Mouse (Mus musculus) embryo, embryonic 9.5 days (tissue): ENCODE measurements around the gene Ddit4.
A peak's percentile ranks its signal among the peaks of the same experiment; 100 is the strongest.

Experiments used
- DNase-seq: peaks from one replicate; pipeline ENCODE4 v3.0.0-alpha.2; 2017; ENCODE audit errors: extremely low spot score

Ddit4 gene

DNA sequence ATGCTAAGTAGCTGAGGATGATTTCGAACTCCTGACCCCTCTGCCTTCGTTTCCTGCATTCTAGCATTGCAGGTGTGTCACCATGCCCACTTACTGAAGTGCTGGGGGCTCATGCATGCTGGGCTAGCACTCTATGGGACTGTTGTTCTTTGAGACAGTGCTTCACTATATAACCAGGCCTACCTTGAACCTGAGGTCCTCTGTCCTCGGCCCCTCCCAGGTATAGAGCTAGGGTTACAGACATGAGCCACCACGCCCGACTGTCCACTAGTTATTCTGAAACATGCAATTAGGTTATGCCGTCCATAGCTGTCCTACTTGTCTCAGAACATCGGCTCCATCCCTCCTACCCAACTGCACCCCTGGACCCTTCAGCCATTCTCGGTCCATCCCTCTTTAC, 20.2 kb upstream of the Ddit4 start:
- DNase-seq = no peak

DNA sequence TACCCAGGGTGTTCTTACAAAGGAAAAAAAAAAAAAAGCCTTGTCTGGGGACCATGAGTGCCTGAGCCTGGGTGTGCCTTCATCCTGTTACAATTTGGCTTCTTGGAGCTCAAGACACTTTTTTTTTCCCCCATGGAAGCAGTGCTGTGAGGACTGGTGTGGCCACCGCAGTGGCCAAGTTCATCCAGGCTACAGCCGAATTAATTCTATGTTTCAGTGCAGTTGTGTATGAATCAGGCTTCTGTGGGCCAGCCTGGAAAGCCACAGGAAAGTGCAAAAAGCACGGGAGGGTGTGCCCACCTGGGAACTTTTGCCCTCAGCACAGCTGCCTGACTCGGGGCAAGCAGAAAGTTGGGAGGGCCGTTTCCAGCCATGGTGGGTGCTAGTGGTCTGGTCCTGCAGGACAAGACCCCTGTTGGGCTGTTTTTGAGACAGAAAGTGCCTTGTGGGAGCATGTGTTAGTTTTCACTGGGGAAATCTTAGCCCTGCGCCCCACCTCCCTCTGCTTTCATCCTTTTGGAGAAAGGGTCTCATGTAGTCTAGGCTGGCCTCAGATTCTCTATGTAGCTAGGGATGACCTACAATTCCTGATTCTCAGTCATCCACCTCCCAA, 18.9 kb upstream of the Ddit4 start:
- no peak for DNase-seq

DNA sequence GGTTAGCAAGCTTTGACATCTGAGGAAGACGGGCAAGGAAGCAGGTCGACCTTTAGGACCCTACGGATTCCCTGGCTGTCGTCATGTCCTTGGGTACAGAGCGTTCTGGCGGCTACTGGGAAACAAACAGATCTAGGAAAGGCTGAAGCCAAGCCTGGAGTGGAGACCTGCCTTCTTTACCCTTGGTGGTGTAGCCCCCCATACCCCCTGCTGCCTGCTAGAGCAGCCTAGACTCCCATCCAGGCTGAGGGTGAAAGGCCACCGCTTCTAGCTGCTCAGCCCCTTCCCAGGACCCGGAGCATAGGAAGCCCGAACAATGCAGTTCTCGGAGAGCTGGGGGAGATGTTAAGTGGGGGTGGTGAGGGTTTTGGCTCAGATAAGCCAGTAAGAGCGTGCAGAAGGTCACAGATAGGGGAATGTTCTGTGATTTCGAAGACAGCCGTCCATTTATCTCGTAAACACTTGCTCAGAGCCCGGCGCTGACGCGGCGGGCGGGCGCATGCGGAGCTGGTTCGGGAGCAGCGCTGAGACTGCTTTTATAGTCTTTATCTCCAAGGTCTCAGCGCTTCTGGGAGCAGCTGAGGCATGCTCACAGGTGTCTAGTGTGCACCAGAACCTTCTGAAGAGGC, 18.3 kb upstream of the Ddit4 start:
- DNase-seq = peak; percentile 77

DNA sequence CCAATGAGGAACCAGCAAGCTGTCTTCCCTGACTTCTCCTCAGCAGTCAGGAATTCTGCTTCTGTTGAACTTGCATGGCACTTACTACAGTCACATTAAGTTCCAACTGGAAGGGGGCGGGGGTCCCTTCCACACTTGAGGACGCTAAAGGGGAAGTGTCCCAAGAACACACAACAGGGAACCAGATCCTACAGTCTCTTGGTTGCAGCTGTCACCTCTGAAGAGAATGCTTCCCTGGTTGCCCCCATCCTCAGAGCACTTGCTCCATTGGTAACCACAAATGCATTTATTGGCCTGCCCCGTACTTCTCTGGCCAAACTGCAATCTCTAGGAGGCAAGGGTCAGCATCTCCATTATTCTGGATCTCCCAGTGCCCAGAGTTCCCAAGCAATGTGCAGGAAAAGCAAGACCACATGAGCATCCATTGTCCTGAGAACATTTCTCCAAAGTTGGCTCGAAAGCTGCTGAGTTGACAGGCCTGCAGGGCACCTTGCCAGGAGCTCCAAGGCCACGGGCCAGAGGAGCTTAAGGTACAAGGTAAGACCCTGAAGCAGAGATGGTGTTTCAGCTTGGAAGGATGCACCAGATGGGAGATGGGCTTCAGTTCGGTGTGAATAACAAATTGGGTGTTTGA, 15.8 kb upstream of the Ddit4 start:
- no peak for DNase-seq

DNA sequence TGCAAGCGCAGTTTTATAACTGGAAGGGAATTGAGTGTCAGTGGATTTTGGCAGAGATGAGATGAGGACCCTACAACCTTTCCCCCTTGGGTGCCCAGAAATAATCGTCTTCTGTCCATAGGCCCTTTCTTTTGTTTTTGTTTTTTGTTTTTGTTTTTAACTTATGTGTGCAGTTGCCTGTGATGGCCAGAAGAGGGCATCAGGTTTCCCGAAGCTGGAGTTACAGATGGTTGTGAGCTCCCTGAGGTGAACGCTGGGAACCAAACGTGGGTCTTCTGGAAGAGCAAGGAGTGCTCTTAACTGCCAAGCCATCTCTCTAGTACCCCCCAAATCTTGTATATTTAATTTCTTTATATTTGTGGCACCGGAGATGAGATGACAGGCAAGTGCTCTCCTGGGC, 15.1 kb upstream of the Ddit4 start:
- DNase-seq = no peak

DNA sequence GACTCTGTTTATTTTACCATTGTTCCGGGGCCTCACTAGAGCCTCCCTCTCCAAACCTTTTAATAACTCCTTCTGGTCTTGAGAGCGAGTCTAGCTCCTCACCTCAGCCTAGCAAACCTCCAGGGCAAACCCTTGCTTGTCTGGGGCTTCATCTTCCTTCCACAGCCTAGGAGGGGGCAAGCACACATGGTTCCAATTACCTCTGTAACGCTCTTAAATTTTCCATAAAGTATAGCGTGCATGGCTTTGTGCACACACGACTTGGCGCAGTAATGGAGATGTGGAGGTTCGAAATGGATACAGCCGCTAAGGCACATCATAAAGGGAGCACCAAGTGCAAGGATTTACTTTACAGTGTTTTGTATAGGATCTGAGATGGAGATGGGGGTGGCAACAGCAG, 14.2 kb upstream of the Ddit4 start:
- peak; percentile 44 for DNase-seq

DNA sequence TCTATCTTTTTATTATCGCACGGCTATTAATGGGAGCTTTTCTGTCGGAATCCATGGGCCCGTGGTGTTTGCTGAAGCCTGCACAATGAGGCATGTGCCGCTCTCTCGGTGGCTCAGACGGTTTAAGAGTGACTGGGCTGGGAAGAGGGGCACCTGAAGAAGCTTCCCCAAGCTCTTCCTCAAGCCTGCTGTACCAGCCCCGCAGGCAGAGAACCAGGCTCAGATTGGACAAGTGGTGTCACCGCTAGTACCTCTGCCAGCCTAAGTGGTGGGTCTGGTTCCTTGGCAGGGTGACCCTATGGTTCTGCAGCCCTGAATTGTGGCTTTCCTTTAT, 13.7 kb upstream of the Ddit4 start:
- peak; percentile 38 for DNase-seq

DNA sequence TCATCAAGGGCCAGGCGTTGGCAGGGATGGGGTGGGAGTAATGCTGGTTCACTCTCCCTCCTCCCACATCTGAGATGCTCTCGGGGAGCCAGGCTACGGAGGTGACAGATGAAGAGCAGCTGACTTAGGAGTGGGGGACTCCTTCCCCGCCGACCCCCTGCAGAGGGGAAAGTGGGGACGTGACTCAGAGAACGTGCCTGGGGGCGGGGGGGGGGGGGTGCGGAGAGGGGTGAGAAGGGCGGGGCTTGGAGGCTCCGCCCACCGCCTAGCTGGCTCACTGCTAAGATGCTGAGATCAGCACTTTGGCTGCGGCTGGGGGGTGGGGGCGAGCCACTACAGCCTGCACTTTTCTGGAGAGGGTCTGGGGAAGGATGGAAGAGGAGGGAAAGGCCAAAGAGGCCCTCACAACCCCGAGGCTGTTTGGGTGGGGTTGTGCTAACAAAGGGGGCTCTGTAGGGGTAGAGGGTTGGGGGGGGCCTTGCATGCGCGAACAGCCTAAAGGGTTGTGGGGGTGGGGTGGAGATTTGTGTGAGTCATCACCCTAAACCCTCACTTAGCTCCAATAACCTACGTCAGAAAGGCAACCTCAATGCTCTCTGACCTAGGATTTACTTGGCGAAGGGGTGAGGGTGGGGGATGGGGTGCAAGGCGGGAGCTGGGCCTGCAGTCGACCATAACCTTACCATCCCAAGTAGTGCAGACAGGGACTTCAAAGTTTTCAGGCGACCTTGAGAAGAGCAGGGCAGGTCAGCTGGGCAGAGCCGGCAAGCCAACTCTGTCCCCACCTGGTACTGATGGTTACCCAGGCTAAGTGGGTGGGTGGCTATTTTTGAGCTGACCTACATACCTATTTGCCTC, 13.1 kb upstream of the Ddit4 start:
- DNase-seq = peak; percentile 83

DNA sequence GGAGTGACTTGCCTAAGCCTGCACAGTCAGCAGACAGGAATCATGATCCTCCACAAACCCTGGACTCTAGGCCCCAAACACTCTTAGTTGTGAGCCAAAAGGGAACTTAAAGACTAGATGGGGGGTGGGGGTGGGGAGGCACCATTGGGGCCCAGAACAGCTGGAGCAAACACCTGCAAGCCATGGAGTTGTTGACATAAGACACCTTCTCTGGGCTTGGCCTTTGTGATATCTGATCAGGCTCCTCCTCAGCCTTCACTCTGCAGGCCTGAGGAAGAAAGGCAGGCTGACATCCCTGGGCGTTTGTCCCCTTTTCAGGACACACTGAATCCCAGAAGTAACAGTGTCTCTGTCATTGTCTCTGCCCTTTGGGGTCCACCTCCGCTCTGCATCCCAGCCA, 12.0 kb upstream of the Ddit4 start:
- DNase-seq = no peak

DNA sequence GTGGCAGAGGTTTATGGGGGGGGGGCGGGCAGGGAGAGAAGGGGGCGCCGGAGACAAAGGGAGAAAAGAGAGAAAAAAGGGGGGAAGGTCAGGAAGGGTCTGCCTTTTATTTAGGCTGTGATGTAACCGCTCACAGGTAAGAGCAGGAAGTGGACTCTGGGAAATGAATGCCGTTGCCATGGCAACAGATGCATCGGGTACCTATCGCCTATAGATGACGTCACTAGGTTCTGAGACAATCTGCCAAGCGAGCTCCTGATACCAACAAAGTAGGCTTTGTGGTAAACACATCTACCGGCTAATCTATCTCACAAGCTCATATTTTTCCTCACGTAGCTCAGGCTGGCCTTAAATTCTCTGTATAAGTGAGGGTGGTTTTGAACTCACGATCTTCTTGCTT, 7.9 kb upstream of the Ddit4 start:
- DNase-seq = no peak

DNA sequence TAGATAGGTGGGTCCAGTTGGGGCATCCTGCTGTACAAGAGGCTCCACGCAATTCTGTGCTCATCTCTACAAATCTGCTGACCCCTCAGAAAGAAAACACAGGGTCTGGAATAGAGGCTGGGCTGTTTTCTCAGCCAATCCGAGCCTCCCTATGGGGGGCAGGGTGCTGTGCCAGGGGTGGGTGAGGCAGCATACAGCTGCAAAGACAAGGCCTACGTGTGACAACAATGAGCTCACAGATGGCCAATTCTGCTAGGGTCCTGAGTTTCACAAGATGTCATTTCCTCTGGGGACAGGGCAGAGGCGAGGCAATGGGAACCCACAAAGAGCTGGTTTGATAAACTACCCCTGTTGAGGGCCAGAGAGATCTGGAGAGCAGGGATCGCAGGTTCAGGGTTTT, 6.8 kb upstream of the Ddit4 start:
- no peak for DNase-seq

DNA sequence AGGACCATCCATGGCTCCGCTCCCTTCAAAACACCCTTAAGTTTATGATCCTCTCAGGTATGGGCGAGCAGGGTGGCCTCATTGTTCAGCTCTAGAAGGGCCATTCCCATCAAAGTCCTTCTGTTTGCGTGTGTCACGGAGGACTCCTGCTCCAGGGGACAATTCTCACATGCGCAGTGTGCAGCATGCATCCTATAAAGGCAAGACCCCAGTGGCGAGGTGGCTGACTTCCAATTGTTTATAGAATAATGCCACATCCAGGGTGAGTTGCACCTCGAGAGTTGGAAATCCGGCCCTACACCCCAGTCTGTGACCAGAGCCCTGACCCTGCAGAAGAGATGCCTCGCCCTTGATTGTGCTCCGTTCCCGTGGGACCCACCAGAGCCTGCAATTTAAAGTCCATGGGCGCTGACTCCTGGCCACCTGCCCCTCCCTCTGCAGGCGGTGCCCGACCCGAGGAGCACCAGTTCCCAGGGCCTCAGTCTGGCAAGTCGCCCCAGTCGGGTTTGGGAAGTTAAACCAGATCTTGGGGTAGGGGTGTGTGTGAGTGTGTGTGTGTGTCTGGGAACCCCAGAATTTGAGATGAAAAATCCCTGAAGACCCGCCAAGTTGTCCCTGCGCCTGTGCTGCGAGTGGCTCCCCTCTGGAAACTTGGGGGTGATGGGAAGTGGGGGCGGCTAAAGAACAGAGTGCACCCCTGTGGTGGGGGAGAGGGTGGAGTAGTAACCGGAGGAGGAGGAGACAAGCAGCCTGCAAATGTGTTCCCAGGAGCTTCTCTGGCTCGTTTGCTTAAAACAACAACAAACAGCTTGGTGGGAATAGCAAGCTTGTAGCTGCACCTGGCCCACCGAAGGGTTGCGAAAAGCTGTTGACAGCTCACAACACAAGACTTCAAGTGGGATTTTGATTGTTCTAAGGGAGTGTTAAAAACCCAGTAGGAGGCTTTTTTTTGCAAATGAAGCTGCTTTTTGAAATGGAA, 5.8 kb upstream of the Ddit4 start:
- no peak for DNase-seq

DNA sequence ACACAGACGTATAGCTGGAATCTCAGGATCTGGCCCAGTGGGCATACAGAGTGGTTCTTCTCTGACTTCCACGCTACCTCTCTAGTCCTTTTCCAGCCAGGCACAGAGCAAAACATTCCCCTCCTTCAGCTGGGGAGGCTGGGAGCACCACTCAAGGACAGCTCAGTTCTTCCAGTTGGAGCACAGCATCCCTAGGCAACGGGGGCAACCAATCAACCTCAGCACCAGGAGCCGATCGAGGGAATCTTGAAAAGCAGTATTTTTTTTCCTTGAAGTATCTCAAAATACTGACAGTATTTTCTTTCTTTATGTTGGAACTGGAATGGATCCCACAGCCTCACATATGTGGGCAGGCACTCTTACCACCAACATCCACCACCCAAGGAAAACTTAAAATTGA, 5.0 kb upstream of the Ddit4 start:
- no peak for DNase-seq

DNA sequence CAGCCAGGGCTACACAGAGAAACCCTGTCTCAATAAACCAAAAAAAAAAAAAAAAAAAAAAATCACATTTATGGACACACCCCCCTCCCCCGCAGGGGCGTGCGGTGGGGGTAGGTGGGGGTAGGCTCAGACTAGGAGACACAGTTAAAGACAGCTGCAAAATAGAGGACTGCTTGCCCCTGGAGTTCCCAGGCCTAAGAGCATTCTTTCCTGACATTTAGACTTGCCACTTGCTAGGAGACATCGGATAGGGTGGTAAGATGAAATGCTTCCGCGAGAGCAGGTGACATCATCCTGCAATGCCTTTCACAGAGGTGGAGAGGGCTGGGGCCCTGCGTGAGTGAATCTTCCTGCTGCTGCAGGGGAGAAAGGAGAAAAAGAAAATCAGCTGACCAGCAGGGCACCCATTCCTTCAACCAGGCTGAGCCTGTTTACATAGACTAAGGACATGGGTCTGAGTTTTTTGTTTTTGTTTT, 2.0 kb upstream of the Ddit4 start:
- DNase-seq = no peak

DNA sequence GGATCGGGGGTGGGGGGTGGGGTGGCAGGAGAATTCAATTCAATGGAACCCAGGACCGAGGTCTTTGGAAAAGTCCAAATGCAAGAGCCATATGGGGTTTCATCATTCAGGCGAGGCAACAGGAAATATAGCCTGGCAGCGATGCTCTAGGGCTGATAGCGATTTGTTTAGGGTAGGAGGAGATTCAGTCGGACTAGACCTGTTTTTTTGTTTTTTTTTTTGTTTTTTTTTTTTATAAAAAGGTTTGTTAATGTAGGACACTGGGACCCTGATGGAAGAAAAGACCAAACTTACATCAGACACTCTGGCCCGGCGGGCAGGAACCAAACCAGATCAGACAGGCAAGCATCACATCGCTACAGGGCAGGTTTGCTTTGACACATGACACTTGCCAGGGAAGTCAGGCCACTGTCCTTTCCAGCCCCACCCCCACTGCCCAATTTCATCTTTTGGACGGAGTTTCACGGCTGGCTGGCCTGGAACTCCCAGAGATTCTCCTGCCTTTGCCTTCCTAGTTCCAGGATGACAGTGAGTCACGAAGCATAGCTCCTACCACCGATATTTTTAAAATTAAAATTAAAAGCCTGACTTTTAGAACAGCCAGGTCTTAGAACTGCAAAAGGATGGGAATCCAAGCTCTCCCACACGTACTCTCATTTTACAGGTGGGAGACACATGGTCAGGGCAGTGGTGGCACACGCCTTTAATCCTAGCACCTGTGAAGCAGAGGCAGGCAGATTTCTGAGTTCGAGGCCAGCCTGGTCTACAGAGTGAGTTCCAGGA, 1.3 kb upstream of the Ddit4 start:
- DNase-seq = peak; percentile 62

DNA sequence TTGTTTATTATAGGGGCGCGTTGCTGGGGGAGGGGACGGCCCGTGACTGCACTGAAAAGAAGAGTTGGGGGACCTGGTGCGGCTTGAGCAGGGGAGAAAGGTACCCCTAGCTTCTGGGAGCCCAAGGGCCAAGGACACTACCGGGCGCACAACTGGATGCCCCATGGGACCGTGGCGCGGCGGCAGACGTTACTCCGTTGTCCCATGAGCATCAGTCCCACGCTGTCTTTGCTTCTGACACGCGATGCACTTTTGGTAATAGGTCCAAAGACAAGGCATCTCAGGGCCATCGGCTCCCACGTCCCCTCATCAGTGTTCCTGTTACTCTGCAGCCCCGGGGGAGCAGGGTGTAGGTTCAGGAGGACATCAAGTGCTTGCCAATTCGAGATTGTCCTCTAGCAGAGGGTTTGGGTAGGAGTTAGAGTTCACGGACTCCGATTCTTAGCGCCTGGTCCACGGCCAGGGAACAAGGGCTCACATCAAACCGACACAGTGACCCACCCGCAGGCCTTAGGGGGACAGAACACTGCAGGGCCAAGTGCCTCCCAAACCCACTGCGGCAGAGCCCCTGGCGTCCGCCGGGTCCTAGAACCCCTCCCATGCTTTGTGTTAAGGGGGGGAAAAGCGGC, 632 bp upstream of the Ddit4 start:
- peak; percentile 79 for DNase-seq

DNA sequence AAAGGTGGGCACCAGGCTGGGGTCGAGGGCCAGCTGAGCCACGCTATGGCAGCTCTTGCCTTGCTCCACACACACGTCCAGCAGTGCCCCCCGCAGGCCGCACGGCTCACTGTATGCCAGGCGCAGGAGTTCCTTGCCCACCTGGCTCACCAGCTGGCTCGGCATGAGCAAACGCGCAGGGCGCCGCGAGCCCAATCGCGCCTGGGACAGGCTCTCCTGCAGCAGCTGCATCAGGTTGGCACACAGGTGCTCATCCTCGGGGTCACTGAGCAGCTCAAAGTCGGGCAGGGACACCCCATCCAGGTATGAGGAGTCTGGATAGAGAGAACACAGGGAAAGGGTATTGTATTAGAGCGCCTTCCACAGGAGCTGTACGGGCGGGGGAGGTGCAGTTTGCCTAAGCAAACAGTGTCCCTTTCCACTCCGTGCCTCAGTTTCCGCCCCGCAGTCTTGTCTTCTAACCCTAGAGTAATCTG, 880 bp downstream of the Ddit4 start:
- DNase-seq = peak; percentile 72

DNA sequence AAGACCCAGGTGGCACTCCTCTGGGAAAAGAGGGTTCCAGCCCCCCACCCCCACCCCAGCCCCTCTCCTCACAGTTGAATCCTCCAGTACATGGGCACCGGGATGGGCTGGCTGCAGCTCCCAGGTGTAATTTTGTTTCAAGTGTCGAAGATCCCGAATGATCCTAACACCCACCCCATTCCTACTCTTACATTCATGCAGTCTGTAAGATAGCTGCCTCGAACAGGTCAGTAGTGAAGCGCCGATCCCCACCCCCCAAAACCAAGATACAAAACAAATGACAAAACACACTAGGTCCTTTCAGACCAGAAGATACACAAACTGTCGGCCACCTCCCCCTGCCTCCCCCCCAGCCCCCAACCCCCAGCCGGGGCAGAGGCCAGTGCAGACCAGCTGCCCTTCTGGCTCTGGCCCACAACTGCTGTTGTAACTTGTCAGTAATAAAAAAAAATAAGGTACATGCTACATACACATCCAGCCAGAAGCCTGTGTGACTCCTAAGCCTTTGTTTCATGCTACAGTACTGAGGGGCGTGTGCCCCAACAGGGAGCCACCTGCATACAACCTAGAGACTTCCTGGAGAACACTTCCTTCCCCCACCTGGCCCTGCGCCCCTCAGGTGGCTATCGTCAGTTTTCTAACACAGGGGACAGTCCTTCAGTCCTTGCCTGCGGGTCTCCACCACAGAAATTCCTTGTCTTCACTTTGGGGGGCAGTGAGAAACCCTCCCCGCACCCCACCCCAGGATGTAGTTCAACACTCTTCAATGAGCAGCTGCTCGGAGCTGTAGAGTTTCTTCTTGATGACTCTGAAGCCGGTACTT, 1.6 kb downstream of the Ddit4 start:
- no peak for DNase-seq

DNA sequence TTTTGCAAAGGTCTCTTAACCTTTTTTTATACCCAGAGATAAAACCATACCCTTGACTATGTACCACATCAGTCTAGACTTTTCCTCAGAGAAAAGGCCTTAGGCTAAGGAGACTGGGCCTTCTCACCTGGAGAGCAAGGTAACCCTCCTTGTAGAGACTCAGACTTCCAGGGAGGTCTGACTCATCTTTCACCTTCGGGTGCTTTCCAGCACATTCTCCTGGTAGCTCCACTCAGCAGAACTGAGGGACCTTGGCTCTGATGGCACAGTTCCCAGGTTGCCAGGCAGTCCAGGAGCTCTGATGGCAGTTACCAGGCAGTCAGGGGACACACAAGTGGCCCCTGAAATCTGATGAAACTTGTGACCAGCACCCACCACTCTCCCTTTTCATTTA, 2.4 kb downstream of the Ddit4 start:
- DNase-seq = no peak
